Mouse (Mus musculus) CH12.LX (cell line): ENCODE results near the gene Gm16223. TPM values are rescaled to one million over a fixed set of nuclear protein-coding genes. Genes with fewer than 3 reads are reported as not detected.

Experiments
- DNase-seq: peaks from one replicate; pipeline ENCODE4 v3.0.0-alpha.2; 2013; ENCODE audit errors: extremely low read depth
- H3K27ac ChIP-seq: 2 replicates; pipeline ENCODE4 v1.5.1; 2012; ENCODE audit warnings: low read depth, mild to moderate bottlenecking, control low read depth, moderate library complexity; ENCODE audit not compliant: insufficient read depth
- H3K27me3 ChIP-seq: replicated peaks from 2 replicates; pipeline ENCODE3; 2012; ENCODE audit warnings: inconsistent platforms
- H3K36me3 ChIP-seq, 2 experiments: replicated peaks in 1 of 2; 2 replicates each; pipeline versions ENCODE3 to v1.6.1; 2012; ENCODE audit warnings: inconsistent platforms in 1 of 2, low read length in 1 of 2, mild to moderate bottlenecking in 1 of 2, mixed read lengths in 1 of 2, moderate library complexity in 1 of 2; ENCODE audit not compliant: control insufficient read depth in 1 of 2, insufficient read depth in 1 of 2
- H3K4me1 ChIP-seq, 2 experiments: 2 replicates each; pipeline ENCODE4 v1.6.1; 2012; ENCODE audit warnings: inconsistent platforms in 1 of 2, moderate library complexity in 1 of 2; ENCODE audit not compliant: insufficient read depth in 2 of 2, control insufficient read depth in 1 of 2
- H3K4me2 ChIP-seq: 2 replicates; pipeline ENCODE4 v1.6.1; 2012; ENCODE audit warnings: low read depth, mild to moderate bottlenecking, control low read depth; ENCODE audit not compliant: poor library complexity, insufficient read depth, severe bottlenecking
- H3K4me3 ChIP-seq, 3 experiments: fragments of 150-350 bp in 1 of 3; sonication (generic) in 1 of 3; replicated peaks in 1 of 3; 2 replicates each; pipeline versions ENCODE3 to v1.5.1; 2011 to 2012; ENCODE audit warnings: low read depth in 2 of 3, low read length in 2 of 3, mild to moderate bottlenecking in 2 of 3, moderate library complexity in 2 of 3, control low read depth in 1 of 3, improper control_type of control experiment in 1 of 3, inconsistent platforms in 1 of 3, mixed read lengths in 1 of 3; ENCODE audit not compliant: poor library complexity in 1 of 3
- H3K79me2 ChIP-seq: replicated peaks from 2 replicates; pipeline ENCODE4 v1.6.1; 2012; ENCODE audit warnings: mild to moderate bottlenecking, moderate library complexity; ENCODE audit not compliant: control insufficient read depth, poor library complexity, insufficient read depth, severe bottlenecking; ENCODE audit errors: extremely low read depth
- H3K9ac ChIP-seq: 2 replicates; pipeline ENCODE4 v1.6.1; 2012; ENCODE audit warnings: low read depth, mild to moderate bottlenecking, control low read depth, moderate library complexity; ENCODE audit not compliant: insufficient read depth
- H3K9me3 ChIP-seq: replicated peaks from 2 replicates; pipeline ENCODE3; 2012; ENCODE audit warnings: low read length, inconsistent platforms, mixed read lengths
- BHLHE40 ChIP-seq: IDR thresholded peaks from 2 replicates; pipeline ENCODE4 v1.6.1; 2011; ENCODE audit warnings: mild to moderate bottlenecking, low read depth, low read length, improper control_type of control experiment
- CHD2 ChIP-seq: IDR thresholded peaks from 2 replicates; pipeline ENCODE4 v1.6.1; 2011; ENCODE audit warnings: low read length, improper control_type of control experiment
- CTCF ChIP-seq, 2 experiments: IDR thresholded peaks in 1 of 2; conservative IDR thresholded peaks in 1 of 2; 2 replicates each; pipeline ENCODE4 v1.5.1; 2011 to 2012; ENCODE audit warnings: low read depth in 2 of 2, low read length in 2 of 2, improper control_type of control experiment in 1 of 2, inconsistent platforms in 1 of 2, mild to moderate bottlenecking in 1 of 2, moderate library complexity in 1 of 2
- E2F4 ChIP-seq: IDR thresholded peaks from 2 replicates; pipeline ENCODE4 v1.6.1; 2011; ENCODE audit warnings: low read depth, low read length, improper control_type of control experiment; ENCODE audit not compliant: insufficient replicate concordance
- EP300 ChIP-seq: IDR thresholded peaks from 2 replicates; pipeline ENCODE4 v1.6.1; 2011; ENCODE audit warnings: low read length, improper control_type of control experiment
- ETS1 ChIP-seq: conservative IDR thresholded peaks from 2 replicates; pipeline ENCODE4 v1.6.1; 2012; ENCODE audit warnings: low read depth, mild to moderate bottlenecking, inconsistent platforms, low read length, improper control_type of control experiment, moderate library complexity
- HCFC1 ChIP-seq: IDR thresholded peaks from 2 replicates; pipeline ENCODE4 v1.6.1; 2012; ENCODE audit warnings: low read depth, mild to moderate bottlenecking, inconsistent platforms, low read length, improper control_type of control experiment
- IRF4 ChIP-seq: IDR thresholded peaks from 2 replicates; pipeline ENCODE4 v1.6.1; 2014; ENCODE audit warnings: low read depth, mild to moderate bottlenecking, inconsistent platforms, low read length, improper control_type of control experiment
- JUN ChIP-seq: IDR thresholded peaks from 2 replicates; pipeline ENCODE4 v1.6.1; 2011; ENCODE audit warnings: low read depth, mild to moderate bottlenecking, low read length, improper control_type of control experiment, moderate library complexity; ENCODE audit not compliant: insufficient read depth
- JUND ChIP-seq: conservative IDR thresholded peaks from 2 replicates; pipeline ENCODE4 v1.6.1; 2011; ENCODE audit warnings: low read depth, low read length, improper control_type of control experiment
- MAFK ChIP-seq: IDR thresholded peaks from 2 replicates; pipeline ENCODE4 v1.6.1; 2011; ENCODE audit warnings: low read length, improper control_type of control experiment; ENCODE audit not compliant: insufficient replicate concordance
- MYC ChIP-seq: IDR thresholded peaks from 2 replicates; pipeline ENCODE4 v1.6.1; 2011; ENCODE audit warnings: low read depth, mild to moderate bottlenecking, improper control_type of control experiment, low read length
- POLR2AphosphoS2 ChIP-seq: IDR thresholded peaks from 2 replicates; pipeline ENCODE4 v1.6.1; 2011; ENCODE audit warnings: low read depth, low read length, improper control_type of control experiment
- RAD21 ChIP-seq: IDR thresholded peaks from 2 replicates; pipeline ENCODE4 v1.6.1; 2011; ENCODE audit warnings: low read depth, mild to moderate bottlenecking, low read length, improper control_type of control experiment, moderate library complexity
- RCOR1 ChIP-seq: conservative IDR thresholded peaks from 2 replicates; pipeline ENCODE4 v1.6.1; 2012; ENCODE audit warnings: low read depth, mild to moderate bottlenecking, inconsistent platforms, low read length, improper control_type of control experiment
- SIN3A ChIP-seq: IDR thresholded peaks from 2 replicates; pipeline ENCODE4 v1.6.1; 2012; ENCODE audit warnings: low read length, improper control_type of control experiment, inconsistent platforms
- SMC3 ChIP-seq: IDR thresholded peaks from 2 replicates; pipeline ENCODE4 v1.6.1; 2011; ENCODE audit warnings: low read depth, low read length, improper control_type of control experiment
- TCF12 ChIP-seq: IDR thresholded peaks from 2 replicates; pipeline ENCODE4 v1.6.1; 2014; ENCODE audit warnings: low read depth, mild to moderate bottlenecking, inconsistent platforms, low read length, improper control_type of control experiment
- USF1 ChIP-seq: IDR thresholded peaks from 2 replicates; pipeline ENCODE4 v1.6.1; 2014; ENCODE audit warnings: low read depth, mild to moderate bottlenecking, inconsistent platforms, low read length, improper control_type of control experiment
- USF2 ChIP-seq: conservative IDR thresholded peaks from 2 replicates; pipeline ENCODE4 v1.6.1; 2011; ENCODE audit warnings: low read depth, low read length, improper control_type of control experiment
- dilution Hi-C: fragments of 300-500 bp; cut with MboI; formaldehyde crosslinking; loops from 2 replicates; pipeline ENCODE4 v1.14.3; 2020; ENCODE audit warnings: low sequenced_read_pairs; ENCODE audit not compliant: extremely low pct_unique_long_range_greater_than_20kb, extremely low pct_ligation_motif_present
- in situ Hi-C: fragments of 300-500 bp; cut with MboI; formaldehyde crosslinking; loops from 3 replicates; pipeline ENCODE4 v1.14.3; 2019; ENCODE audit warnings: low sequenced_read_pairs, low pct_ligation_motif_present, low pct_unique_long_range_greater_than_20kb, mixed read lengths
- polyA plus RNA-seq: library from polyadenylated mRNA; unstranded; fragments of >175 nt; gene quantifications from 2 replicates; pipeline ENCODE4 v1.2.1, GENCODE M21; 2012; ENCODE audit warnings: low read depth; ENCODE audit not compliant: insufficient read length
- total RNA-seq, 2 experiments: library from RNA; depleted of rRNA; stranded (reverse); fragments of 300-350 nt in 1 of 2; fragments of >200 nt in 1 of 2; gene quantifications; 2 replicates each; pipeline ENCODE4 v1.2.3; 2012 to 2014

Gene Gm16223
- total and polyA plus RNA-seq, 3 experiments = not detected

- Histone ChIP-seq H3K27me3 (no peaks in the 10 kb centered on the region), H3K4me1 (no peaks in the 10 kb centered on the region), H3K4me2 (no peak overlapping the region), H3K9ac (no peak overlapping the region), H3K4me3 (no peak overlapping the region), H3K9me3 (no peaks in the 10 kb centered on the region), H3K36me3 (no peaks in the 10 kb centered on the region), H3K27ac (no peak overlapping the region), H3K79me2 (no peaks in the 10 kb centered on the region)
- no peak for TF ChIP-seq USF1
- no peak for TF ChIP-seq EP300
- TF ChIP-seq USF2 = no peak
- no peak for TF ChIP-seq E2F4
- TF ChIP-seq JUND = no peak
- TF ChIP-seq ETS1 = no peak
- no peak for TF ChIP-seq CTCF (conservative IDR thresholded peaks at IDR 0.05 in 1 of 2, IDR thresholded peaks at IDR 0.05 in 1 of 2; ENCODE audit: low read depth in 2 of 2, low read length in 2 of 2)
- no peak for TF ChIP-seq MAFK
- no peak for TF ChIP-seq BHLHE40
- no peak for TF ChIP-seq SMC3
- dilution Hi-C loops (no loop called here), in situ Hi-C loops (no loop called here)
- no peak for DNase-seq
Measured at GRCm38 (mm10) chr5:42155626-42156025, 87.9 kb downstream of the Gm16223 start.

- Histone ChIP-seq H3K9me3 (no peaks in the 10 kb centered on the region), H3K27me3 (no peaks in the 10 kb centered on the region), H3K4me2 (no peak overlapping the region), H3K9ac (no peak overlapping the region), H3K79me2 (no peaks in the 10 kb centered on the region), H3K36me3 (no peaks in the 10 kb centered on the region), H3K4me1 (no peaks in the 10 kb centered on the region), H3K4me3 (no peak overlapping the region), H3K27ac (no peak overlapping the region)
- in situ Hi-C loops = no loop called here
- dilution Hi-C loops = no loop called here
- TF ChIP-seq E2F4 = no peak
- TF ChIP-seq MYC = no peak
- TF ChIP-seq JUN = no peak
- no peak for TF ChIP-seq SIN3A
- no peak for TF ChIP-seq RCOR1
- TF ChIP-seq HCFC1 = no peak
- TF ChIP-seq CHD2 = no peak
- TF ChIP-seq RAD21 = no peak
- no peak for TF ChIP-seq POLR2AphosphoS2
- TF ChIP-seq IRF4 = no peak
- no peak for TF ChIP-seq TCF12
- DNase-seq = no peak
Measured at GRCm38 (mm10) chr5:42164731-42165130, 97.0 kb downstream of the Gm16223 start.
